Mouse (Mus musculus): ENCODE measurements around the gene Cfap46.

The Cfap46 gene

DNA sequence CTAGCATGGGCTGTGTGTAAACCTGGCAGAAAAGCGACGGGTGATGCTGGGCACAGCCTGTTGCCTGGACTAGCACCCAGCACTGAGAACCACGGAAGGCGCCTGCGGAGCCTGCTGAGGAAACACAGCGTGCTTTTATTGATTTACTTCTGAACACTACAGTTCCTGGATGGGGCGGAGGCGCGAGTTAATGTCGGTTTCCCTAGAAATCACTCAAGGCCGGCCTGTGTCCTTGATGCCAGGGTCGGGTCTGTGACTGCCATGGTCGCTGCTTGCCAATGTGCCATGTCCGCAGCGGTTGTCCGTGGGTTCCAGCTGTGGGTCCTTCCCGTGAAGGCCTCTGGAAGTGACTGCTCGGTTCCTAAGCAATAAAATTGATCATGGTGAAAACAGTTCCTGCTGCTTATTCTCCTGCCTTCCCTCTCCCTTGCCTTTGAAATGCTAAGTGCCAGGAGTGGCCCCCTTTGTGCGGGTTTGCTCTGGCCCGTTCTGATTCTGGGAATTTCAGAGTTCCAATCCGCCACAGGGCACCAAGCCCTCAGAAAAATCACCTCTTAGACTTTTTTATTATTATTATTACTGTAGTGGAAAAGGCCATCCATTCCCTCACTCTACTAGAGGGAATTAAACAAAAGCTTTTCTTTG, 104.2 kb downstream of the Cfap46 start:
- DNase-seq: no peak

DNA sequence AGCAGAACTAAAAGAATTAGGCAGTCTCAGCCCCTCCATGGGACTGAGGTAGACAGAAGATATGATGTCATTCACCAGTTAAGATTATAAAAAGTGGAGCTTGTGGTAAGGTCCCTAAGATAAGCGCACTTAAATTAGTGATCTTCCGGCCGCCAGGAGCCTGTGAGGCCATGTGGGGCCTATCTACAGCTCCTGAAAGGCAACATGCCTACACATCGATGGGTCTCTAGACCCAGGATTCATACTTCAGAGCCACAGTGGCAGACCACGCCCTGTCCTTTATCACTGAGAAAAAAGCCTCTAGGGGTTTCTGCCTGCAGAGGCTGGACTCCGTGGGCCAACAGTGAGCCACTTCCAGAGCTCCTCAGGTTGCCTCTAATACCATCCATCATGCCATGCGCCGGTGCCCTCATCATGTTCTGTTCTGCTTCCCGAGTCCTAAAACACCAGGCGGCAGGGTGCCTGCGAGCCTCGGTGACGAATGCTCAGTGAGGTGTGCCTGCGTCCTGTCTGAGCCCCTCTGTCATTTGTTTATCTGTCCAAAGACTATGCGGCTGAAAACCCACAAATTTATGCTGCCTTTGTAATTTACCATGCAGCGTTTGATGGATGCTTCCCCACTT, 107.4 kb downstream of the Cfap46 start:
- DNase-seq: no peak

DNA sequence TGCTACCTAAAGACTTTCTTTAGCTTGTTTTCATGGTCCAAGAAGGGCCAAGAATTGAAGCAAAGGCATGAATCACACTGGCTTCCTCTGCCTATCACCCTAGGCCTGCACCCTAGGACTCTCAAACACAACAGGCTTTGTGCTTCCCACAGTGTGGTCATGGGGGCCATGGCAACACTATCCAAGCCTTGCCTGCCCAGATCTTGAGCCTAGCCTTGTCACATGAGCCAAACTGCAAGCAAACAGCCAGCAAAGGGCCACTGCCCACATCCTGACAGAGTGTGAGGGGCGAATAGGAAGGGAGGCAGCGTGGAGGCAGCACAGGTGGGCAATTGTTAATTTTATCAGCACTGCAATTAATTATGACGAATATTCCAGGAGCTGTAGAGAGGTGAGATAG, 111.0 kb downstream of the Cfap46 start:
- DNase-seq: no peak

- DNase-seq: no peak
These were observed 112.8 kb downstream of the Cfap46 start for GRCm38 (mm10) chr7:139570788-139571187.

GRCm38 (mm10) chr7:139566533-139566932, 117.1 kb downstream of the Cfap46 start:
- DNase-seq: no peak

DNA sequence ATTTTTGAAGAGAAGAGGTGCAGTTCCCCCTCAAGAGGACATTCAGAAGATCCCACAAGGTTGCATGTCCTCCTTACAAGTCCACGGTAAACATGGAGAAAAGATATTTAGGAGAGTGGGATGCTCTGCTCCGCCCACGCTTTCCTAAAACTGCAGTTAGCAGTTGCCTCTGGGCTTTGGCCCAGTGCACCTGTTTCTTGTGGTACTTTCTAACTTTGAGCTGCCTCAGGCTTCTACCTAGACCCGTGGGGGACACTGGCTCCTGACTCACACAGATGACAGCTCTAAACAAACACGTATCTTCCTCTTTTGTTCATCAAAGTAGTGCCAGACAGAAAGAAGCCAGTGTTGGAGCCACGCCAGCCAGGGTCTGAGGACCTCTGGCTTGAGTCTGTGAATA, 117.6 kb downstream of the Cfap46 start:
- no peak for DNase-seq

DNA sequence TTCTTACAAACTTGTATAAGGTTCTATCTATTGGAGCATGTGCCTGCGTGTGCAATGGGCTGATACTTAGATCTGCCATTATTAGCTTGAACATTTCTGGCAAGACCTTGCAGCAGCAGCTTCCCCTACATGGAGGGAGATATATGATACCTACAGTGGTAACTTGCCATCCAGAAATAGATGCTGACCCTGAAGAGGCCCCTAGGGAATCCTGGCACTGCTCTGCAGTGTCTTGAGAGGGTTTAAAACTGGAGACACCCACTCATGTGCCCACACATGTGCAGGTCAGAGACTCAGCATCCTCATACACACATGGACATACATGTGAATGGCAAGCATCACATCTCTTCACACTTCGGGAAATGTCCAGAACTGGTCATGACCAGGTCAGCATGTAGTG, 119.5 kb downstream of the Cfap46 start:
- DNase-seq: no peak

GRCm38 (mm10) chr7:139563425-139563824, 120.2 kb downstream of the Cfap46 start:
- no peak for DNase-seq

DNA sequence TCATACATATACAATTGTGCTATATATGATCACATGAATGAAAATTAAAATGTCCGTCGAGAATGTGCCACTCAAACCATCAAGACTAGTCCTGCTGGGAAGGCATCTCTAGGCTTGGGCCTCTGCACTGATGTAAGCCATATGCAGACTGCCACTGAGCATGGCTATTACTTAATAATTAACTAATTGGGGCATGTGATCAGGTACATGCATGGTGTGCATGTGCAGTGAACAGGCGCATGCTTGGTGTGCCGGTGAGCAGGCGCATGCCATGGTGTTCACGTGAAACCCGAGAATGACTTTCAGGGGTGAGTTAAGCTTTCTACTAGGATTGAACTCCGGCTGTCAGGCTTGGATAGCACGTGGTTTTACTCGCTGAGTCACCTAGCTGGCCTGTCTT, 124.0 kb downstream of the Cfap46 start:
- peak; percentile 40 for DNase-seq

DNA sequence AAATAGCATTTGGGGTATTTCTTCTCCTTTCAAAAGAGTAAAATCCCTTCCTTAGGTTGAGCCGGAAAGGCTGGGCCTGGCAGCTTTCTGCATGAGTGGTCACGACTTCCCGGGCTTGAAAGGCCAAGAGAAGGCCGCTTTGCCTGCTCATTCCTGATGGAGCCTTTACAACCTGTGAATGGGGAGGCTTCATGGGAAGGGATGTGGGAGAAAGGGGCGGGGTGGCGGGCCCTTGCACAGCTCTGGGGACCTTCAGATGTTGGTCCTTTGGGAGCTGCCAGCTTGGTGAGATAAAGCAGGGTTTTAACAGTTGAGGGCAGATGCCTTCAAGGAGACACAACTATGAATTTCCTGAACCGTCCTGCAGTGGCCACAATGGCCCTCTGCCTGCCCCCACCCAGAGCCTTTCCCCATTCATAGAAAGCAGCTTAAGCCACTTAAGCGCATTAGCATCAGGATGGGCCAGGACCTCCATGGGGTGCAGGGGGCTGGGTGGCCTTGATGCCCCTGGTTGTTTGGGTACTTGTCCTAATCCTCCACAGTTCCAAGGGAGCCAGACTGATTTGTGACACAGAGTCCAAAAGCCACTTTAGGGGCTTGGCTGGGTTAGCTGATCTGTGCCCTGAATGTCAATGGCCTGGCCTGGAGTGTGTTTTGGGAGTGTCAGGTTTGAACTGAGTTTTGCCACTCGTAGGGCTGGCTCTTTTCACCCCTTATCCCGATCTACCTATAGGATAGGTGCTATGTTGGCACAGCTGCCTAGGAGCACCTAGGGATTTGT, 126.7 kb downstream of the Cfap46 start:
- no peak for DNase-seq

- no peak for DNase-seq
These were observed 127.3 kb downstream of the Cfap46 start for GRCm38 (mm10) chr7:139556331-139556730.

GRCm38 (mm10) chr7:139551519-139551918, 132.1 kb downstream of the Cfap46 start:
- no peak for DNase-seq
